Mouse (Mus musculus) lung, postnatal 0 days (tissue): ENCODE data around the gene Malsu1.

Source experiments
- CTCF ChIP-seq: IDR thresholded peaks from 2 replicates; pipeline ENCODE4 v1.5.1; 2016; ENCODE audit warnings: antibody characterized with exemption, mild to moderate bottlenecking
- EP300 ChIP-seq: IDR thresholded peaks from 2 replicates; pipeline ENCODE4 v1.6.1; 2016; ENCODE audit warnings: antibody characterized with exemption, mild to moderate bottlenecking, control low read depth

DNA sequence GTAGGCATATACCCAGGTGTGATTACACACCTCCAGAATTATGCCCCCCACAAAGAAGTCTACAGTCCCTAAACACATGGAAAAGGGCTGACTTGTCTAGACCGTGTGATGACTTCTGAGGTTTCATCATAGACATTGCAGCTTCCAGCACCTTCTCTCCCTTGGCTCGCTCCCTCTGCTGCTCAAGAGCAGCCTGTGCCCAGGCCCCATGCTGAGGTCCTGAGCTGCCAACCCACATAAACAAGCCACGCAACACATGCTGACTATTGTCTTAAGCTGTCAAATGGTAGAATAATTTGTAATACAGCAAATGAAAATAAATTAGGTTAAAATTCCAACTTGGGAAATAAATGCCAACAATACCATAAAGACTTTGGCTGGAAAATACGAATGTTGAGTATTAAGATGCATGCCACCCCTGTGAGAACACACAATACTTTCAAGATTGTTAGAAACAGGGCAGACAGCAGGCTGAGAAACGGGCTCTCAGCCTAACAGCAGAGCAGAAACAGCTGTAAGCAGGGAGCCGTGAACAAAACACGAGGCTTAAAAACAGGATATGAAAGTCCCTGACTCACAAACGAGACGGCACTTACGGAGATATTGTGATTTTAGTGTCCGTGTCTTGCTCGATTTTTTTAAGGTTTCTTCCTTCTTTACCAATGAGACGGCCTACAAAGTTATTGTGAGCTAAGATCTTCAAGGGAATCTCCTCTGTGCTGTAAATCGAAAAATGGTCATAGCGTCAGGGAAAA is 33.3 kb downstream of the Malsu1 start:
- TF ChIP-seq CTCF, result no peak
- no peak for TF ChIP-seq EP300
